Mouse (Mus musculus): ENCODE data around the gene E2f6. TPM values are rescaled to one million over a fixed set of nuclear protein-coding genes. Genes with fewer than 3 reads are reported as not detected.

E2f6 gene
- polyA plus RNA-seq, 1 experiment = 46.5 TPM

- Histone ChIP-seq H3K4me3 (ENCODE audit: insufficient read depth, low read length) (no peak overlapping the region), H3K27ac (ENCODE audit: insufficient read depth, low read length) (no peak overlapping the region), H3K4me1 (ENCODE audit: control insufficient read depth, insufficient read depth, low read length) (peaks cover 24% of the 10 kb centered on the region)
- TF ChIP-seq POLR2A (IDR thresholded peaks at IDR 0.05; ENCODE audit: low read depth, low read length) (no peak), CTCF (IDR thresholded peaks at IDR 0.05; ENCODE audit: borderline replicate concordance, insufficient read depth, low read length) (no peak)
Observed at GRCm38 (mm10) chr12:16876667-16877066, 65.9 kb downstream of the E2f6 start.

DNA sequence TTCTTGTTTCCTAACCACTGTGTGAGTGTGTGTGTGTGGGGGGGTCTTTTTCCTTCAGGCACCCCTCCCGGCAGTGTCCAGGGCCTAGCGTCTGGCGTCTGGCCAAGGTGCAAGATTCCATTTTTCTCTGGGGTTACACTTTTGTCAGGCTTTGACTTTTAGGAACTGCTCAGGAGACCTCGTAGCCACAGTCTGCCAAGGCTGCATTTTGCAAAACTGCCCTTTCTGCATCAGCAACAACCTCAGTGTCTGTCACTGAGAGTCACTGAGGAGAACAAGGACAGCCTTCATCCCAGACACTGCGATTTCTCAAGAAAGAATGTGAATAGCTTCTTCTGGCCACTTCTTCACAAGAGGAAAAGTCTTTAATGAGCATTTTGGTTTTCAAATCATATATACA is 66.4 kb downstream of the E2f6 start:
- TF ChIP-seq POLR2A (IDR thresholded peaks at IDR 0.05; ENCODE audit: low read depth, low read length) (no peak), CTCF (IDR thresholded peaks at IDR 0.05; ENCODE audit: borderline replicate concordance, insufficient read depth, low read length) (no peak)
- Histone ChIP-seq H3K4me3 (ENCODE audit: insufficient read depth, low read length) (no peak overlapping the region), H3K4me1 (ENCODE audit: control insufficient read depth, insufficient read depth, low read length) (peaks cover 24% of the 10 kb centered on the region), H3K27ac (ENCODE audit: insufficient read depth, low read length) (no peak overlapping the region)

DNA sequence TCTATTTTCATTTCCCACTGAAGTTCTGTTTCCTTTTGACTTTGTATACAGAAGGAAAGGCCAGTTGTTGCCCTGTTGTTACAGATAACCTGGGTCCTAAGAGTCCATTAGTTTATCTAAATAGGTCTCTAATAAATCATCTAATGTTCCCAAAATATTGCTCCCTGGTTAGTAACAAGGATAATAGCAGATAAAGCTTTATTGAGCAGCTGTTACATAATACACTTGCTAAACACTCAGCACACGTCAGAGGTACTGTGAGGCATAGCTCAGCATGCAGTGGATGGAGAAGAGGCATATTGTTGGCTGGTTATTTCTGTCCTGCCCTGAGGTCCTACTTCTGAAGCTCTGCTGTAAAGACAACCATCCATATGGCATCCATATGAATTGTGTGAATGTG is 66.9 kb downstream of the E2f6 start:
- TF ChIP-seq CTCF (IDR thresholded peaks at IDR 0.05; ENCODE audit: borderline replicate concordance, insufficient read depth, low read length) (no peak), POLR2A (IDR thresholded peaks at IDR 0.05; ENCODE audit: low read depth, low read length) (no peak)
- Histone ChIP-seq H3K27ac (ENCODE audit: insufficient read depth, low read length) (no peak overlapping the region), H3K4me3 (ENCODE audit: insufficient read depth, low read length) (no peak overlapping the region), H3K4me1 (ENCODE audit: control insufficient read depth, insufficient read depth, low read length) (peaks cover 24% of the 10 kb centered on the region)

GRCm38 (mm10) chr12:16879369-16879768 is 68.6 kb downstream of the E2f6 start:
- TF ChIP-seq POLR2A (IDR thresholded peaks at IDR 0.05; ENCODE audit: low read depth, low read length) = no peak
- TF ChIP-seq CTCF (IDR thresholded peaks at IDR 0.05; ENCODE audit: borderline replicate concordance, insufficient read depth, low read length) = no peak
- H3K27ac ChIP-seq (ENCODE audit: insufficient read depth, low read length) = no peak overlapping the region
- H3K4me1 ChIP-seq (ENCODE audit: control insufficient read depth, insufficient read depth, low read length) = peaks cover 10% of the 10 kb centered on the region
- no peak overlapping the region for H3K4me3 ChIP-seq (ENCODE audit: insufficient read depth, low read length)

- Histone ChIP-seq H3K4me1 (ENCODE audit: control insufficient read depth, insufficient read depth, low read length) (peaks cover 3% of the 10 kb centered on the region; the same call in 1 of the 2 replicates), H3K4me3 (ENCODE audit: insufficient read depth, low read length) (no peak overlapping the region), H3K27ac (ENCODE audit: insufficient read depth, low read length) (no peak overlapping the region)
- TF ChIP-seq POLR2A (IDR thresholded peaks at IDR 0.05; ENCODE audit: low read depth, low read length) (no peak), CTCF (IDR thresholded peaks at IDR 0.05; ENCODE audit: borderline replicate concordance, insufficient read depth, low read length) (no peak)
Observed at GRCm38 (mm10) chr12:16880077-16880476, 69.3 kb downstream of the E2f6 start.

GRCm38 (mm10) chr12:16882442-16882841 is 71.7 kb downstream of the E2f6 start:
- no peak overlapping the region for H3K4me3 ChIP-seq (ENCODE audit: insufficient read depth, low read length)
- TF ChIP-seq CTCF (IDR thresholded peaks at IDR 0.05; ENCODE audit: borderline replicate concordance, insufficient read depth, low read length) (no peak), POLR2A (IDR thresholded peaks at IDR 0.05; ENCODE audit: low read depth, low read length) (no peak)
- no peak overlapping the region for H3K27ac ChIP-seq (ENCODE audit: insufficient read depth, low read length)
- 0 out of 2 replicates have a peak, but pooled peaks cover 5% of the 10 kb centered on the region for H3K4me1 ChIP-seq (ENCODE audit: control insufficient read depth, insufficient read depth, low read length)

DNA sequence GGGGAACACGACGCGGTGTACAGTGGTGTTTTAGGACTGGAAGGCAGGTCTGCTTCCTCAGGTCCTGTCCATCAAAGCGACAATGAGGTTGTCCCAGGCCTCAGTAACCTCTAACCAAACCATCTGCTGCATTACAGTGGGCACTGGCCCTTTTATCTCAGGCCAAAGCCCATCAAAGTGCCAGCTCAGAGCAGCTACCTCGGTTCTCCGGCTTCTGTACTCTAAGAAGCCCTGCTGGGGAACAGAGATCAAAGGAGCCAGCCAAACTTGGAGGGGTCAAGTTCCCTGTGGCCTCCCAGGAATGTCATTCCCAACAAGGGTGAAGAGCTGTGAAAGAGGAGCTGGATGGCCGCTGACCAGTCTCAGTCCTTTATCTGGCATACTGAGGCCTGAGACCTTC is 72.3 kb downstream of the E2f6 start:
- Histone ChIP-seq H3K4me1 (ENCODE audit: control insufficient read depth, insufficient read depth, low read length) (0 out of 2 replicates have a peak, but pooled peaks cover 5% of the 10 kb centered on the region), H3K27ac (ENCODE audit: insufficient read depth, low read length) (no peak overlapping the region), H3K4me3 (ENCODE audit: insufficient read depth, low read length) (no peak overlapping the region)
- no peak for TF ChIP-seq CTCF (IDR thresholded peaks at IDR 0.05; ENCODE audit: borderline replicate concordance, insufficient read depth, low read length)
- no peak for TF ChIP-seq POLR2A (IDR thresholded peaks at IDR 0.05; ENCODE audit: low read depth, low read length)

DNA sequence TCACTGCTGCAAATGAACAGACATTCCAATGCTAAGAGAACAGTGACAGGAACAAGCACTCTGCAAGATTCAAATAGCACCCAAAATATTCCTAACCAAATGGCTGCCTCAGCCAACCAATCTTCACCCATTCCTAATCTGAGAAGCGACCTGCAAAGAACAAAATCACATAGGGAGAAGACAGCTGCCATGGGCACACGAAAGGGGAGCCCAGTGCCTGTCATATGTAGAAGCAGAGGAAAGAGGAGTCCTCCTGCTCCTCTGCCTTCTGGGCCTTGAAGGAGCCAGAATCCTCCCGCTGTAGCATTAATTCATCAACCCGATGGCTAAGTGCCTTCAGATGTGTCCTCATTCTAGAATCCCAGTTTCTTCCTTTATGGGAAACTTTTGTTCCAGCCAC is 73.8 kb downstream of the E2f6 start:
- Histone ChIP-seq H3K27ac (ENCODE audit: insufficient read depth, low read length) (no peak overlapping the region), H3K4me3 (ENCODE audit: insufficient read depth, low read length) (no peak overlapping the region), H3K4me1 (ENCODE audit: control insufficient read depth, insufficient read depth, low read length) (peaks cover 5% of the 10 kb centered on the region; the same call in 1 of the 2 replicates)
- TF ChIP-seq CTCF (IDR thresholded peaks at IDR 0.05; ENCODE audit: borderline replicate concordance, insufficient read depth, low read length) (no peak), POLR2A (IDR thresholded peaks at IDR 0.05; ENCODE audit: low read depth, low read length) (no peak)

GRCm38 (mm10) chr12:16886354-16886753 is 75.6 kb downstream of the E2f6 start:
- Histone ChIP-seq H3K4me3 (ENCODE audit: insufficient read depth, low read length) (no peak overlapping the region), H3K4me1 (ENCODE audit: control insufficient read depth, insufficient read depth, low read length) (peaks cover 8% of the 10 kb centered on the region), H3K27ac (ENCODE audit: insufficient read depth, low read length) (no peak overlapping the region)
- TF ChIP-seq CTCF (IDR thresholded peaks at IDR 0.05; ENCODE audit: borderline replicate concordance, insufficient read depth, low read length) (no peak), POLR2A (IDR thresholded peaks at IDR 0.05; ENCODE audit: low read depth, low read length) (no peak)

Other genes starting within 250 kb of the E2f6 start
- gene Lpin1, start 200.0 kb upstream of the E2f6 start, polyA plus RNA-seq (2011; ENCODE audit: insufficient read length, low read depth, missing spikeins) = 8.9 and 11.1 TPM in 2 replicates
- not detected in 2 replicates for gene Ntsr2, start 157.6 kb upstream of the E2f6 start, polyA plus RNA-seq (2011; ENCODE audit: insufficient read length, low read depth, missing spikeins)
- gene Greb1, start 10.1 kb upstream of the E2f6 start, polyA plus RNA-seq (2011; ENCODE audit: insufficient read length, low read depth, missing spikeins) = 0.62 and 0.84 TPM in 2 replicates
- gene Rock2, start 83.9 kb downstream of the E2f6 start, polyA plus RNA-seq (2011; ENCODE audit: insufficient read length, low read depth, missing spikeins) = 168 and 255 TPM in 2 replicates
- gene Pqlc3, start 189.4 kb downstream of the E2f6 start, polyA plus RNA-seq (2011; ENCODE audit: insufficient read length, low read depth, missing spikeins) = 75.1 and 77.4 TPM in 2 replicates
- gene 2410004P03Rik, start 200.8 kb downstream of the E2f6 start, polyA plus RNA-seq (2011; ENCODE audit: insufficient read length, low read depth, missing spikeins) = 0.17 TPM in 1 of 2 replicates, not detected in the other

All from embryonic fibroblast, embryonic 13.5 days (primary cell).